Mouse (Mus musculus) cerebellum, adult 9-10 months (tissue): Measurements from ENCODE around the gene Atp6v0e.

Source experiments
- DNase-seq: peaks from one replicate; pipeline ENCODE4 v3.0.0; 2022

Atp6v0e gene

GRCm38 (mm10) chr17:26643456-26643855 lies 19.6 kb upstream of the Atp6v0e start:
- DNase-seq: no peak

DNA sequence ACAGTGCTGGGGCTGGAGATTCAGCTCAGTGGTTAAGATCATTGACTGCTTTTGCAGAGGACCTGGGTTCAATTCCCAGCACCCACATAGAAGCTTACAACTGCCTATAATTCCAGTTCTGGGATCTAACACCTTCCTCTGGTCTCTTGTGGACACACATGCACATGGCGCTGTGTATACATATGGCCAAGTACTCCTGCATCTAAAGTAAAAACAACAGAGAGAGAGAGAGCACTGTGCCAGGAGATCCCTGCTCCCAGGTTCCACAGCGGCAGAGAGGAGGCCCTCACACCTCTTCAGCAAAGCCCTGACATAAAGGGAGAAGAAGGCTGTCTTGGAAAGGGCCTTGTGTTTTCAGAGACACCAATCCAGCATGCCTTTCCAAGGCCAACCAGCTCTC lies 19.0 kb upstream of the Atp6v0e start:
- DNase-seq: no peak

DNA sequence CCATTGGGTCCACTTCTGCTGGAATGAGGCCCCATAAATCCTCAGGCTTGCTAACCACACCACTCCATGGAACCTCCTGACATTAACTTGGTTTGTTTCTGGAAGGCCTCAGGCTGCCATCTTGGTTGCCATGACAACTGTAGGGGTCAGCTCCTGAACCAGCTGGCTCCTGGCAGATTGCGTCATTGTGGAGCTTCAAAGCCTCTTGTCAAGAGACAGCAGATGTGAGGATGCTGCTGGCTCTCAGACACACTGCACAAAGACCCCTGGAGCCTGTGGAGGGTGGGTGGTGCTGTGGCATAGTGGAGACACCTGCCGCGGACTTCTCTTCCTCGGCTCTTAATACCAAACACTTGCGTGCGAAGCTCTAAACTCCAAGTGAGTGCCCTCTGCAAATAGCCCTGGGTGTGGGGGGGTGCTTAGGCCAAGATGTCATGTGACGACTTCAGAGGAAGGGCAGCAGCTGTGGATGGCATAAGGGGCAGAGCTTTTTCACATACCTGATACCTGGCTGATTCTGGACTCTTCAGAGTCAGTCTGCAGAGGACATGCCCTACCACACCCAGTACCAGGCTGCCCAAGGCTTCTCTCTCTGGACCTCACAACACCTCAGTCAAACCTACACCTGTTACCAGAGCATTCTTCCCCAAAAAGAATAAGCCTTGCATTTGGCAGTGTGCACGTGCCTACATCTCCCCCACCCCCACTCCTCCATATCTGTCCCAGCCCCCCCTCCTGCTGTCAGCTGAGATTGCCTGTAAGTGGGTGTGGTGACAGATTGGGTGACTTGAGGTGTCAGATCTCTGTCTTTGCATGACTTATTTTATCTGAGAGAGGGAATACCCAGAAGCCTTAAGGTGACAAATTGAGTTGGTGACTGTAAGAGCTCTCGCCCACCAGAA lies 18.3 kb upstream of the Atp6v0e start:
- DNase-seq: no peak

DNA sequence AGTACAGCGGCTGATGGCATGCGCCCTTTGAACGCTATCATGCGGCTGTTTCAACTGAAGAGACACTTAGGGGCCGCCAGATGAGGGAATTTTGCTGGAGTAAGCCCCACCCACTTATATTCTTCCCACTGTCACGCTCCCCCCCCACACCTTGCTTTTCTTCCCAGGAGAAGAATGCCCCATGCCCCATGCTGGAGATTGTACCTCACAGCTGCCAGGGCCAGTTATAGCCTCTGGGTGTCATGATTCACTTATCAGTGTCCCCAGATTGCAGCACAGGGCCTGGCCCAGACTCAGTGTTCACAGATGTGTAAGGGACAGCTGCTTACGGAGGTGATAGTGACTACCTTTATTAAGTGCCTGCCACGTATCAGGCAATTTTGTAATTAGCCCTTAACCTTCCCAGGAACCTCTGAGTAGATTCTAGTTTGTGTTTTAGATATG lies 17.6 kb upstream of the Atp6v0e start:
- no peak for DNase-seq

DNA sequence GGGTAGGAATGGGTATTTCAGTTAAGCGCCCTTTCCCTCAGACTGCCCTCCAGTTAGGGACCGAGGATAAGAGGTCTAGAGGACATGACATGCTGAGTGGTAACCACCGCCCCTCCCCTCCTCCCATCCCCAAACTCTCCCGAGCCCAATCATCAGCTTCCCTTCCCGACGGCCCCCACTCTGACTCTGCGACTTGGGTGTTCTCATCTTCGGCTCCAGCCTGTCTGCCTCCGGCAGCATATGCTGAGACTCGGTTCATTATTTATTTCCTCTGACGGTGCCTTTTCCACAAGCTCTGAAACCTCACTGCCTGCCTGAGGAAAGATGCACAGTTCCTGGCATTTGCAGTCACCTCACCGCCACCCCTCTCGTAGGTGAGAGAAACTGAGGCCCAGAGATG lies 15.7 kb upstream of the Atp6v0e start:
- DNase-seq: no peak

- DNase-seq: no peak
Observed at GRCm38 (mm10) chr17:26649565-26649964, 13.5 kb upstream of the Atp6v0e start.

DNA sequence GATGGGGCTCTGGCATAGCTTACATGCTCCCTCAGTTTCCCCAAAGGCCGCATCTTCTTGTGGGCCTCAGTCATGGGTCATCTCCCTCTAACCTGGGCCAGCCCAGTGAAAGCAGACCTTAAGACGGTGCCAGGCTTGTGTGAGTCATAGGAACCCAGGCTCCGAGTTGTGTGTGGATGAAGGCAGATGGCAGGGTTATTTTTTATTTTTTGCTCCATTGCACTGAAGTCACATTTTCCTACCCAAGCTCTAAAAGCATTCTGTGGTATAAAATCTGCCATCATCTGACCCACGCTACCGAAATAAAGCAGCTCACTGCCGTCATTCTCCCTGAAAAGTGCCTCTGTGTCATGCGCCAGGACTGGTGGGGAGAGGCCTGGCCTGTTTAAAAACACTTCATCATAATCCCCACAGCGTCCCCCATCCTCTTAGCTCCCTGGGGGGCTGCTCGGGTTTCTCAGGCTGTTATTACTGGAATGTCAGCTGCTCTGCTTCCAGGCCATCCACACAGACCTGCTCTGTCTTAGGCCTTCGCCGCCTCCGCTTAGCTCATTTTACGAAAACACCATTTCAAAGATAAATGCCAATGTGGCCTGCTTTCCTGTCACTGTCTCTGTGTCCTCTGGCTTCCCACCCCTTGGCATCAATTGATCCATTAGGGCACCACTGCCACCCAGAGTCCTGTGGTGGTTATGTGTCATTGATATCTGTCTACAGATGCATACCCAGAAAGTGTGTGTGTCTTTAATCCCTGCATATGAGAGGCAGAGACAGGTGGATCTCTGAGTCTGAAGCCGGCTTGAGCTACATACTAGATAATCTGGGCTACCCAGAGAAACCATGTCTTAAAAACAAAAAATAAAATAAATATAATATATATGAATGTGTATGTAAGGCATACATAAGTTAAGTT lies 12.3 kb upstream of the Atp6v0e start:
- peak; percentile 75 for DNase-seq

- DNase-seq: no peak
Observed at GRCm38 (mm10) chr17:26658854-26659572, 4.0 kb upstream of the Atp6v0e start.

DNA sequence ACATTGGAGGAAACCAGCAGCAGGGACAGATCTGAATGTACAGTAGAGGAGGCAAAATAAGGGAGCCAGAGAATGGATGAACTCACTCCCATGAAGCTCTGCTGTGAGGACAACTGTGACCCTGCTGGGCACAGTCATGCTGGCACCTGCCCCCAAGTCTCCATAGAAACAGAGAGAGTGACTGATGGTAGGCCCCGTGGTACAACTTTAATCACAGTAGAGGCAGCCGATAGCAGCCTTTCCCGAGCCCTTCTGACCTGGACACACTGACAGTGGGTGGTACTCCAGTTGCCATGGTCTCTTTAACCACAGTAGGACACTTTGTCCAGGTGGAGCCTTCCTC lies 3.5 kb upstream of the Atp6v0e start:
- DNase-seq: no peak

- peak; percentile 94 for DNase-seq
Observed at GRCm38 (mm10) chr17:26660192-26660912, 2.7 kb upstream of the Atp6v0e start.

GRCm38 (mm10) chr17:26662204-26662603 lies 827 bp upstream of the Atp6v0e start:
- no peak for DNase-seq

DNA sequence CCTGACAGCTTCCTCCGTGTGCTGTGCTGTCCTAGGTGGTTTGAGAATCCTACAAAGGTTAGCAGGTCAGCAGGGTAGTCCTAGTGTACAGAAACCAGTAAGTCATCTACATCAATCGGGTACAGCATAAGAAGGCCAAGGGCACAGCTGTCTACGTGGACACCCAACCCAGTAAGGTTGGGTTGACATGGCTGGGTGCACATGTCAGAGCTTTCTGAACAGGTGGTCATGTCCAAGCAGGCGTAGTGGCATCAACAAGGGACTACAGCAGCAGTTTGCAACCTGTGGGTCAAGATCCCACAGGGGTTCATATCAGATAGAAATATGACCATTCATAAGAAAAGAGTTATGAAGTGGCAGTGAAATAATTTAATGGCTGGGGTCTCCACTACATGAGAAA lies 2.6 kb downstream of the Atp6v0e start:
- DNase-seq: no peak

DNA sequence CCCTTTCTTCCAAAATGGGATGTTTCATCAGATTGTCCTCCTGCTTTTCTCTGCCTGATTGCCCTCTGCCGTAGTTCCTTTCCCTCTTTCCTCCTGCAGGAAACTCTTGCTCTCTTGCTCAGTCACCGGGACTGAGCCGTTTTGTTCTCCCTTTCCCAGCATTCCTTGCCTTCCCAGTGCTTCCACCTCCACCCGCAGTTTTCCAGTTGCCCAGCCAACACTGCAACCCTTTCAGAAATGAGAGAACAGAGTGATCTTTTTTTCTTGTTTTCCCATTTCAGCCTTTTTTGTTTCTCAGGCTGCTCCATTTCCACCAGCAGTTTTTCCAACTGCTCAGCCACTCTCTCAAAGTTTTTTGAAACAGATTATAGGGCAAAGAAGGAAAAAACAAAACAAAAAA lies 8.2 kb downstream of the Atp6v0e start:
- no peak for DNase-seq

DNA sequence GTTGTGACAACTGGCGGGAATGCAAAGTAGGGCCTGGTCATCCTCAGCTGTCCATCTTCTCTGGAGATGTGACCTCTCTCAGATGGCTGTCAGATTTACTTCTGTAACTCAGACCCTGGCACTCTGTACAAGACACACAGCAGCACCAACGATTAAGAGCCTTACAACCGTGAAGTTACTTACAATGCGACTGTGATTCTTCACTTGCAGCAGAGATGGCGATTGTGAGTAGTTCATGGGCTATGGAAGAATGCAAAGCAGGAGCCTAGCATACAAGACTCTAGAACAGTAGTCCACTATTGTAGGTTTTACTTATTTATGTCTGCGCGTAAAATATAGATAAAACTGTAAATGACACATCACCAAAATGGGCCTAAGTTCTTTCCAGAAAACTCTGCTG lies 12.8 kb downstream of the Atp6v0e start:
- DNase-seq: no peak

GRCm38 (mm10) chr17:26676252-26676615 lies 13.2 kb downstream of the Atp6v0e start:
- peak; percentile 94 for DNase-seq

- DNase-seq: peak; percentile 84
Observed at GRCm38 (mm10) chr17:26676616-26677376, 13.8 kb downstream of the Atp6v0e start.

DNA sequence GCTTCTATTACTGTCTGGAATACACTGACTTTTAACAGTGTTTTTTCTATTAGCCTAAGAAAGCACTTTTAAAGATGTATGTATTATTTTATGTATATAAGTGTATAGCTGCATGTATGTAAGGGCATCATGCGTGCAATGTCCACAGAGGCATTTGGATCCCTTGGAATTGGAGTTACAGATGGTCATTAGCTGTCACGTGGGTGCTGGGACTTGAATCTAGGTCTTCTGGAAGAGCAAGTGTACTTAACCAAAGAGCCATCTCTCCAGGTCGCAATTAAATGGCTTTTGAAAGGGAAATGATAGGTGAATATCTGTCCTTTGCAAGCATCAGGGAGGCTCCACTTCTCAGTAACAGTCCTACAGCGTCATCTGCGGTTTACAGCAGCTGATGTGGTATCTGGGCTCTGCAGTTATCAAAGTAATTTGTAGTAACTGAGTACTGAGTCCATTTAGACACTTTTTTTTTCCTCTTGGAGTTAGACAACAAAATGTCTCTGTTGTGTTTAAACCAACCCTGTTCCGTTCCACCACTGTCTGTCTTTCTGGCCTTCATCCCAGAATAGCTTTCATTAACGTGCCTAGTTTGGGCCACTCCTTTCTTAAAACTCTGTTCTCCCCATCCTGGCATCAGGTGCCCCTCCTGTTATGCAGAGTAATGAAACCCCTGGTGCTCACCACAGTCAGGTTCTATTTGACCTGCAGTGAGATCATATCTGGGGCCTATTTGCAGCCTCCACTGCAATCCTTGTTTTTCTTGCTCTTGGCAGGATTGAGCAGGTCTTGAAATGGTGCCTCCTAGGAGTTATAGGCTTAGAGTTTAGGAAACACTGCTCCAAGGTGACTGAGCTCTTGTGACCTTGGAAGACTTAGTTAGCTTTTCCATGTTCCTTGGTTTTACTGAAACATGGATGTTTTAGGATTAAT lies 14.9 kb downstream of the Atp6v0e start:
- DNase-seq: peak; percentile 64

DNA sequence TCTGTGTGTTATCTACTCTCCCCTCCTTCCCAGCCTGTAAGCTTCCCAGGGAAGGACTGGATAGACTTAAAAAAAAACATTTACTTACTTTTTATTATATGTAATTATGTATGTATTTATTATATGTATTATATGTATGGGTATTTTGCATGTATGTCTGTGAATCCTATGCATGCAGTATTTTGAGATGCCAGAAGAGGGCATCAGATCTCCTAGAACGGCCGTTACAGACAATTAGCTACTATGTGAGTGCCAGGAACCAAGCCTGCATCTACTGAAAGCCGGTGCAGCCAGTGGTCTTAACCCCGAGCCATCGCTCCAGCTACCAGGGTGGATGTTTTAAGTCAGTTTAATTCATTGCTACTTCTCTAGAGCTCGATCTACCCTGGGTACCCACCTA lies 18.2 kb downstream of the Atp6v0e start:
- DNase-seq: no peak

GRCm38 (mm10) chr17:26686334-26687000 lies 23.4 kb downstream of the Atp6v0e start:
- DNase-seq: no peak
